24 mouse cellular contexts compared by ENCODE assay signal in genomic region chr12:42914374-42914773, GRCm38 (mm10).
"Had no signal": no experiment of that assay in that cellular context is flagged by ENCODE, and none has a peak within 500 bp of the region (broad histone marks: within the 10 kb centered on the region; RNA-seq: fewer than 3 reads in every experiment).

No protein-coding gene starts in this region.

- DNase-seq: cerebellum, postnatal 14 days; cerebellum, postnatal 25 days; cerebellum, postnatal 36 days; embryo, embryonic 11 days; forebrain, postnatal 0 days; gastrocnemius, adult 2 months; gastrocnemius, postnatal 10 days; gastrocnemius, postnatal 14 days; gastrocnemius, postnatal 25 days; gastrocnemius, postnatal 36 days; heart, adult 11 months; heart, adult 18-20 months; heart, adult 2 months had no signal

- H3K9ac ChIP-seq: embryonic facial prominence, embryonic 12.5 days; embryonic facial prominence, embryonic 13.5 days; embryonic facial prominence, embryonic 15.5 days; forebrain, embryonic 12.5 days; forebrain, embryonic 13.5 days; forebrain, embryonic 15.5 days; forebrain, postnatal 0 days had no signal

- H3K27me3 ChIP-seq: embryonic facial prominence, embryonic 12.5 days; embryonic facial prominence, embryonic 13.5 days; embryonic facial prominence, embryonic 15.5 days; forebrain, embryonic 12.5 days; forebrain, embryonic 13.5 days; forebrain, embryonic 15.5 days had no signal

- H3K4me3 ChIP-seq: embryonic facial prominence, embryonic 10.5 days; embryonic facial prominence, embryonic 12.5 days; embryonic facial prominence, embryonic 13.5 days; embryonic facial prominence, embryonic 15.5 days; erythroblast, embryonic 14.5 days; forebrain, embryonic 10.5 days; forebrain, embryonic 12.5 days; forebrain, embryonic 13.5 days; forebrain, embryonic 15.5 days; gastrocnemius, adult 2 months; heart, adult 2 months; heart, embryonic 10.5 days had no signal

- H3K4me2 ChIP-seq: embryonic facial prominence, embryonic 12.5 days; embryonic facial prominence, embryonic 13.5 days; embryonic facial prominence, embryonic 15.5 days; forebrain, embryonic 12.5 days; forebrain, embryonic 13.5 days; forebrain, embryonic 15.5 days; heart, embryonic 11.5 days had no signal

- H3K4me1 ChIP-seq: embryonic facial prominence, embryonic 10.5 days; embryonic facial prominence, embryonic 12.5 days; embryonic facial prominence, embryonic 13.5 days; embryonic facial prominence, embryonic 15.5 days; forebrain, embryonic 10.5 days; forebrain, embryonic 12.5 days; forebrain, embryonic 13.5 days; forebrain, embryonic 15.5 days; heart, embryonic 10.5 days had no signal

- H3K27ac ChIP-seq: embryonic facial prominence, embryonic 10.5 days; embryonic facial prominence, embryonic 12.5 days; embryonic facial prominence, embryonic 13.5 days; embryonic facial prominence, embryonic 15.5 days; forebrain, embryonic 10.5 days; forebrain, embryonic 12.5 days; forebrain, embryonic 13.5 days; forebrain, embryonic 15.5 days; gastrocnemius, adult 2 months; heart, adult 2 months; heart, embryonic 10.5 days had no signal

- H3K36me3 ChIP-seq: embryonic facial prominence, embryonic 10.5 days; embryonic facial prominence, embryonic 12.5 days; embryonic facial prominence, embryonic 13.5 days; embryonic facial prominence, embryonic 15.5 days; forebrain, embryonic 10.5 days; forebrain, embryonic 12.5 days; forebrain, embryonic 15.5 days; heart, embryonic 10.5 days had no signal

- H3K9me3 ChIP-seq: embryonic facial prominence, embryonic 10.5 days; embryonic facial prominence, embryonic 12.5 days; embryonic facial prominence, embryonic 13.5 days; embryonic facial prominence, embryonic 15.5 days; forebrain, embryonic 10.5 days; forebrain, embryonic 12.5 days; forebrain, embryonic 13.5 days; forebrain, embryonic 15.5 days; heart, embryonic 10.5 days had no signal
